In the genomic region with DNA sequence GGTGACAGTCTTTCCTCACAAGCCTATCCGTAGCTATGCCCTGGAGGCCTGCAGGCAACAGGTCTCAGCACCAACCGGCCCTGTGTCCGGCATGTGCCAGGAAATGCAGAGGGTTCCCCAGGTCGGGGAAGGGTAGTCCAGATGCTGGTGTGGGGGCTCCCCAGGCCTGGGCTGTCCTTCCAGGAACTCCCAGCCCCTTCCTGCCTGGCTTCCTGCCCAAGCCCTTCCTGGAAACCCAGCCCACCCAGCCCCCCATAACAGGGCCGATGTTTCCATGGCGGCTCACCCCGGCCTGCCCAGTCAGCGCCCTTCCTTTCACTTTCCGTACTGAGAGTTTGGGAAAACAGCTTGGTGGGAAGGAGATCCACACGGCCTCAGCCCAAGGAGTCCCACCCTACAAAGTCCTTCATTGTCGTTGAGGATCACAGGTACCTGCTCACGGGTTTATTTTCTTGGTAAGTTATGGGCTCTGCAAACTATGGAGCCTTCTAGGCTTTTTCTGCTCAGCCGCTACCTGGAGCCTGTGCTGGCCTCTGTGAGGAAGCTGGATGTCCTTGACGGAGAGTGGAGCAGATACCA, we compare ENCODE assay signal across 9 mouse cellular contexts. TPM values are rescaled to one million over a fixed set of nuclear protein-coding genes. Genes with fewer than 3 reads are reported as not detected.
DNase-seq lines count a peak whose midpoint lies in the region; ATAC-seq and TF ChIP-seq lines count a peak whose summit lies in the region.
"Had no signal": no experiment of that assay in that cellular context is flagged by ENCODE, and none has a peak within 500 bp of the region (broad histone marks: within the 10 kb centered on the region; RNA-seq: fewer than 3 reads in every experiment).

No protein-coding gene starts in this region.

- DNase-seq in embryonic facial prominence, embryonic 14.5 days (ENCODE audit: low spot score), result peak; percentile 48
- peak; percentile 75 for DNase-seq in heart, postnatal 4 days
- no peak for DNase-seq in urinary bladder, postnatal 10 days (ENCODE audit: low spot score)
- no peak for DNase-seq in thymus, postnatal 4 days
- no peak for DNase-seq in forebrain, embryonic 11.5 days (ENCODE audit: low spot score)
- no peak for DNase-seq in forebrain, embryonic 10.5 days (ENCODE audit: extremely low spot score, low spot score)

- H3K4me1 ChIP-seq in E14TG2a.4 (replicated peaks; ENCODE audit: low read depth, low read length), result peaks cover 91% of the 10 kb centered on the region
- no peaks in the 10 kb centered on the region for H3K4me1 ChIP-seq in embryonic facial prominence, embryonic 14.5 days (ENCODE audit: control insufficient read depth, insufficient read depth, low read length)
- H3K4me1 ChIP-seq in liver, embryonic 12.5 days, result peaks cover 19% of the 10 kb centered on the region
- H3K4me1 ChIP-seq in forebrain, embryonic 11.5 days (replicated peaks; ENCODE audit: control insufficient read depth, insufficient read depth, low read length), result no peaks in the 10 kb centered on the region
- H3K4me1 ChIP-seq in forebrain, embryonic 10.5 days, result 0 out of 2 replicates have a peak, but pooled peaks cover under 1% of the 10 kb centered on the region

- H3K27me3 ChIP-seq in E14TG2a.4 (ENCODE audit: insufficient read depth, low read length), result no peaks in the 10 kb centered on the region
- H3K27me3 ChIP-seq in embryonic facial prominence, embryonic 14.5 days (replicated peaks; ENCODE audit: control insufficient read depth, insufficient read depth, low read length), result no peaks in the 10 kb centered on the region
- peaks cover 3% of the 10 kb centered on the region; the same call in 1 of the 2 replicates for H3K27me3 ChIP-seq in liver, embryonic 12.5 days (replicated peaks)
- H3K27me3 ChIP-seq in forebrain, embryonic 11.5 days (ENCODE audit: control insufficient read depth, insufficient read depth, low read length), result no peaks in the 10 kb centered on the region
- H3K27me3 ChIP-seq in forebrain, embryonic 10.5 days (ENCODE audit: poor library complexity, severe bottlenecking), result no peaks in the 10 kb centered on the region

- no peak overlapping the region for H3K9ac ChIP-seq in embryonic facial prominence, embryonic 14.5 days (ENCODE audit: low read depth, low read length)
- H3K9ac ChIP-seq in liver, embryonic 12.5 days, result no peak overlapping the region
- no peak overlapping the region for H3K9ac ChIP-seq in forebrain, embryonic 11.5 days (ENCODE audit: low read length)

- peak overlapping the region; percentile 74 for H3K4me3 ChIP-seq in E14TG2a.4 (replicated peaks; ENCODE audit: low read length)
- H3K4me3 ChIP-seq in embryonic facial prominence, embryonic 14.5 days (ENCODE audit: low read depth, low read length), result no peak overlapping the region
- H3K4me3 ChIP-seq in liver, embryonic 12.5 days, result 0 out of 2 replicates have a peak overlapping the region, but pooled peaks have one; percentile 23
- H3K4me3 ChIP-seq in forebrain, embryonic 11.5 days (ENCODE audit: low read depth, low read length), result no peak overlapping the region
- no peak overlapping the region for H3K4me3 ChIP-seq in forebrain, embryonic 10.5 days
- H3K4me3 ChIP-seq: myocyte had no signal

- no peak for ATAC-seq in embryonic facial prominence, embryonic 14.5 days (ENCODE audit: low read depth)
- 0 out of 2 replicates have a peak, but pooled peaks have one; percentile 24 for ATAC-seq in liver, embryonic 12.5 days
- ATAC-seq in forebrain, embryonic 11.5 days (replicated peaks; ENCODE audit: low FRiP score), result no peak

- no peak overlapping the region for H3K4me2 ChIP-seq in embryonic facial prominence, embryonic 14.5 days (ENCODE audit: low read depth, low read length)
- H3K4me2 ChIP-seq in liver, embryonic 12.5 days, result peak overlapping the region; percentile 31
- no peak overlapping the region for H3K4me2 ChIP-seq in forebrain, embryonic 11.5 days (ENCODE audit: low read depth, low read length, severe bottlenecking)

- WGBS in embryonic facial prominence, embryonic 14.5 days, result 77% methylated on average over 14 of the region's 14 CpGs
- WGBS in liver, embryonic 12.5 days (ENCODE audit: insufficient replicate concordance), result 42% methylated on average over 14 of the region's 14 CpGs
- WGBS in forebrain, embryonic 11.5 days, result 85% methylated on average over 14 of the region's 14 CpGs
- WGBS in forebrain, embryonic 10.5 days, result 85% methylated on average over 14 of the region's 14 CpGs

- H3K9me3 ChIP-seq in E14TG2a.4 (ENCODE audit: low read length), result no peaks in the 10 kb centered on the region
- no peaks in the 10 kb centered on the region for H3K9me3 ChIP-seq in embryonic facial prominence, embryonic 14.5 days (ENCODE audit: control insufficient read depth, low read length)
- no peaks in the 10 kb centered on the region for H3K9me3 ChIP-seq in liver, embryonic 12.5 days (replicated peaks)
- no peaks in the 10 kb centered on the region for H3K9me3 ChIP-seq in forebrain, embryonic 11.5 days (ENCODE audit: control insufficient read depth, low read length)
- no peaks in the 10 kb centered on the region for H3K9me3 ChIP-seq in forebrain, embryonic 10.5 days

- no peaks in the 10 kb centered on the region for H3K36me3 ChIP-seq in E14TG2a.4 (ENCODE audit: insufficient read depth, low read length)
- no peaks in the 10 kb centered on the region for H3K36me3 ChIP-seq in embryonic facial prominence, embryonic 14.5 days (ENCODE audit: control insufficient read depth, insufficient read depth, low read length)
- no peaks in the 10 kb centered on the region for H3K36me3 ChIP-seq in liver, embryonic 12.5 days
- no peaks in the 10 kb centered on the region for H3K36me3 ChIP-seq in forebrain, embryonic 11.5 days (ENCODE audit: control insufficient read depth, insufficient read depth, low read length)
- no peaks in the 10 kb centered on the region for H3K36me3 ChIP-seq in forebrain, embryonic 10.5 days (replicated peaks)

- TF ChIP-seq CTCF in E14TG2a.4 (conservative IDR thresholded peaks at IDR 0.05; ENCODE audit: low read length), result no peak

- peak overlapping the region; percentile 52 for H3K27ac ChIP-seq in embryonic facial prominence, embryonic 14.5 days (replicated peaks; ENCODE audit: low read depth, low read length)
- no peak overlapping the region for H3K27ac ChIP-seq in liver, embryonic 12.5 days
- H3K27ac ChIP-seq in forebrain, embryonic 11.5 days (ENCODE audit: low read depth, low read length), result no peak overlapping the region
- no peak overlapping the region for H3K27ac ChIP-seq in forebrain, embryonic 10.5 days

RNA-seq across cellular contexts. Expression of a gene that starts 41.5 kb away (rescaled TPM):
- polyA plus RNA-seq in embryonic facial prominence, embryonic 14.5 days (2014; fragmentation: Nextera tagmentation; extraction: Ambion mirVana), result 27.1 and 31.6 TPM in 2 replicates
- 10 to 100 TPM; 15.2 to 16.8 TPM for total RNA-seq in heart, postnatal 4 days (2021)
- polyA plus RNA-seq in liver, embryonic 12.5 days (2016; fragmentation: Nextera tagmentation; extraction: Ambion mirVana), result 13.3 and 15.7 TPM in 2 replicates
- polyA plus RNA-seq in forebrain, embryonic 11.5 days (2014; fragmentation: Nextera tagmentation; extraction: Ambion mirVana), result 6.3 and 7.9 TPM in 2 replicates
- polyA plus RNA-seq in forebrain, embryonic 10.5 days (2016; fragmentation: Nextera tagmentation; extraction: Ambion mirVana), result 18.2 and 19.6 TPM in 2 replicates

Comparison
In these comparisons a context has a peak if more than half of its experiments do, and no peak if none do; other contexts are left out.
1. H3K4me3 ChIP-seq: peak in E14TG2a.4 (single experiment) and liver, embryonic 12.5 days (single experiment); none in embryonic facial prominence, embryonic 14.5 days (single experiment), forebrain, embryonic 11.5 days (single experiment) and forebrain, embryonic 10.5 days (single experiment).
2. DNase-seq: peak in embryonic facial prominence, embryonic 14.5 days (single experiment) and heart, postnatal 4 days (single experiment); none in urinary bladder, postnatal 10 days (single experiment), thymus, postnatal 4 days (single experiment), forebrain, embryonic 11.5 days (single experiment) and forebrain, embryonic 10.5 days (single experiment).